Mouse (Mus musculus) liver, postnatal 0 days (tissue): Measurements from ENCODE around the gene Gm5475. TPM values are rescaled to one million over a fixed set of nuclear protein-coding genes. Genes with fewer than 3 reads are reported as not detected.

Experiments
- ATAC-seq: fragments of 200-750 bp; cut with Nextera tagmentation; 2 replicates; pipeline ENCODE4 v1.8.0; 2017; ENCODE audit warnings: mild to moderate bottlenecking, moderate library complexity
- DNase-seq: peaks from one replicate; pipeline ENCODE4 v3.0.0-alpha.2; 2016
- H3K27ac ChIP-seq: fragments of 300-500 bp; sonication (generic); 2 replicates; pipeline ENCODE4 v1.5.1; 2014; ENCODE audit warnings: antibody characterized with exemption, moderate library complexity, mild to moderate bottlenecking, low read depth
- H3K27me3 ChIP-seq: fragments of 300-500 bp; sonication (generic); 2 replicates; pipeline ENCODE4 v1.6.1; 2014; ENCODE audit warnings: low read length, control low read depth, mixed read lengths; ENCODE audit not compliant: insufficient read depth
- H3K36me3 ChIP-seq: fragments of 300-500 bp; sonication (generic); replicated peaks from 2 replicates; pipeline ENCODE4 v1.6.1; 2014; ENCODE audit warnings: mild to moderate bottlenecking, control low read depth, low read length, moderate library complexity, mixed read lengths; ENCODE audit not compliant: insufficient read depth
- H3K4me1 ChIP-seq: fragments of 300-500 bp; sonication (generic); 2 replicates; pipeline ENCODE4 v1.6.1; 2014; ENCODE audit warnings: antibody characterized with exemption, mild to moderate bottlenecking, control low read depth; ENCODE audit not compliant: insufficient read depth
- H3K4me2 ChIP-seq: fragments of 300-500 bp; sonication (generic); 2 replicates; pipeline ENCODE4 v1.6.1; 2014; ENCODE audit warnings: low read depth, mild to moderate bottlenecking, low read length, moderate library complexity, mixed read lengths
- H3K4me3 ChIP-seq: fragments of 300-500 bp; sonication (generic); 2 replicates; pipeline ENCODE4 v1.5.1; 2014; ENCODE audit warnings: low read depth, low read length
- H3K9ac ChIP-seq: fragments of 300-500 bp; sonication (generic); replicated peaks from 2 replicates; pipeline ENCODE4 v1.6.1; 2014; ENCODE audit warnings: mild to moderate bottlenecking, moderate library complexity
- H3K9me3 ChIP-seq: fragments of 300-500 bp; sonication (generic); 2 replicates; pipeline ENCODE4 v1.6.1; 2016; ENCODE audit warnings: mild to moderate bottlenecking, control low read depth, low read length, mixed read lengths
- CTCF ChIP-seq: sonication (generic); IDR thresholded peaks from 2 replicates; pipeline ENCODE4 v1.5.1; 2016; ENCODE audit warnings: antibody characterized with exemption, low read depth
- EP300 ChIP-seq: IDR thresholded peaks from 2 replicates; pipeline ENCODE4 v1.6.1; 2016; ENCODE audit warnings: antibody characterized with exemption, low read depth, mild to moderate bottlenecking
- WGBS: fragments of 180-500 bp; shearing (Covaris S2); extraction: QIAGEN DNeasy Blood & Tissue Kit; methylation state at CpG from one replicate; pipeline ENCODE4 v1.1.7; 2014; ENCODE audit not compliant: insufficient replicate concordance; 5-methylcytosine and 5-hydroxymethylcytosine counted together
- polyA plus RNA-seq: library from polyadenylated mRNA; unstranded; fragments of >200 nt; fragmentation: Nextera tagmentation; extraction: Ambion mirVana; gene quantifications from 2 replicates; pipeline ENCODE4 v1.2.1, GENCODE M21; 2015

The Gm5475 gene
- polyA plus RNA-seq, 1 experiment from 2014 or later, result 0.04 TPM

DNA sequence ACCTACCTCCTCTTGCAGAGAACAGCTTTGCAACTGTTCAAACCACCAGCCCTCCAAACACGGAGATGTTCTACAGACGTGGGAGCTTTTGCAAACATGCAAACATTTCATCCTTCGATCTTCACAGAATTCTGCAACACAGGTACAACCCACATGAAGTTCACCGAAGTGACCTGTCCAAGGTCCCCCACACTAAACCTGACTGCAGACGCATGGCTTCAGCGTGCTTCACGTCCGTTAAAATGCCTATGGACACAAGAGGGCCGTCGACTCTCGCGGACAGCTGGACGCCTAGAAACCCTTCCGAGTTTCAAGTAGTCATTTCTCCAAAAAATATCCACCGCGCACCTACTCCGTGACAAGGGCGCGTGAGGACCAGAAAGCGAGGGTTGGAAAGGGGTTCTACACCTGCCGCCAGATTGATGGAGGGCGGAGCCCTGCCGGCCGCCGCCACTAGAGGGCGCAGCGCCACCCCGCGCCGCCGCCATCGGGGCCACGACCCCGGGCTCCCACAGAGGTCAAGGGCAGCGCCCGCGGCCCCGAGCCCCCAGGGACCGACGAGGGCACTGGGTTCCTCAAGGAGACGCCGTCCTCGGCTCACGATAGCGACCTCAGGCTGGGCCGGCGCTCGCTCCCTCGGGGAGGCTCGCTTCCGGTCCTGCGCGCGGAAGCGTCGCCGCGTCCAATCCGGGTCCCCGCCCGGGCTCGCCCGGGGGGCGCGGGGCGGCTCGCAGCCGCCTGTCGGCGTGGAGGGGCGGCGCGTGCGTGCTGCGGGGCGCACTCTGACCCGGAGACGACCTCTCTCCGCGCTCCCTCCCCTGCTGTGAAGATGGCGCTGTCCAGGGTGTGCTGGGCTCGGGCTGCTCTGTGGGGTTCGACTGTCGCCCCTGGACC lies 46.6 kb downstream of the Gm5475 start, which contains the start of gene Letmd1:
Gene Letmd1, plus strand, starts transcription at position 729 of the 894 bp plus-strand sequence.
- peaks cover 17% of the 10 kb centered on the region for H3K4me1 ChIP-seq
- H3K4me2 ChIP-seq, result peak within 1 kb of the TSS; percentile 96
- TF ChIP-seq EP300 (no peak), CTCF (peak; percentile 85)
- DNase-seq, result peak; percentile 87
- peak within 1 kb of the TSS; percentile 72 for H3K9ac ChIP-seq
- H3K9me3 ChIP-seq, result no peaks in the 10 kb centered on the region
- ATAC-seq, result peak; percentile 90
- H3K36me3 ChIP-seq, result peaks cover 11% of the 10 kb centered on the region; the same call in 1 of the 2 replicates
- H3K4me3 ChIP-seq, result peak within 1 kb of the TSS; percentile 69
- H3K27me3 ChIP-seq, result no peaks in the 10 kb centered on the region
- WGBS, result 1% methylated on average over 67 of the region's 84 CpGs
- peak within 1 kb of the TSS; percentile 90 for H3K27ac ChIP-seq

DNA sequence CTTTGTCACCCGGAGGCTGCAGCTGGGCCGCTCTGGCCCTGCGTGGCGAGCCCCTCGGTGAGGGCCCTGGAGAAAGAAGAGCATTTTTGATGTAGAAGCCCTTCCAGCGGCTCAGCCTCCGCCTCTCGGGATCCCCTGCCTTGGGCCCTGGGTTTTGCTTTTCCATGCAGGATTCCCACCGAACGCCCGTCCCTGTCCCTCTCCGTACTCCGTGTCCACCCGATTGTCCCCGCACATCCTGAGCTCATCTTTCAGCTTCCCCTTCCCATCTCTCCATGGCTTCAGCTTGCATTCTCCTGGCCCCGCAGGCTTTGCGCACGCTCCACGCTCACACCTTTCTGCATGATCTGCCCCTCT lies 47.2 kb downstream of the Gm5475 start:
- peak overlapping the region; percentile 72 for H3K9ac ChIP-seq
- ATAC-seq (peak; percentile 1), DNase-seq (no peak)
- TF ChIP-seq CTCF, result no peak
- TF ChIP-seq EP300, result no peak
- peaks cover 17% of the 10 kb centered on the region for H3K4me1 ChIP-seq
- WGBS, result 1% methylated on average over 19 of the region's 19 CpGs
- peak overlapping the region; percentile 96 for H3K4me2 ChIP-seq
- no peaks in the 10 kb centered on the region for H3K9me3 ChIP-seq
- peak overlapping the region; percentile 69 for H3K4me3 ChIP-seq
- H3K27ac ChIP-seq, result peak overlapping the region; percentile 90
- peaks cover 12% of the 10 kb centered on the region; the same call in 1 of the 2 replicates for H3K36me3 ChIP-seq
- H3K27me3 ChIP-seq, result no peaks in the 10 kb centered on the region

DNA sequence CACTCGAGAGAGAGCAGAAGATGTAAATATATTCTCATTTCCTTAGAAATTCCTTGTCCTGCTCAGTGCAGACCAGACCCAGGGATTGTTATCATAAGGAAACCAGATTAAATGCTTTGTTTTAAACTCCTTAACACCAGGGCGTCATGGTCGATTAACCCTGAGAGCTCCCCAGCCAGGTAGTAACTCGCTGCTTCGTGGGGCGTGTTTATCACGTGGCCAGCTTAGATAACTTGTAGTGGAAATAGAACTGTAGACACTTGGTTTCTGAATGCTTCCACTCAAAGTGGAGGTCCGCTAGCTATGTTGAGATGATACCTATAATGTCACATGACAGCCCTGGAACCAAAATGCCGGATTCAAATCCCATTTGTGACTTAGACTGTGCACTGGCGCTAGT lies 48.1 kb downstream of the Gm5475 start:
- no peaks in the 10 kb centered on the region for H3K27me3 ChIP-seq
- no peak for TF ChIP-seq CTCF
- no peak for TF ChIP-seq EP300
- ATAC-seq, result no peak
- peak overlapping the region; percentile 96 for H3K4me2 ChIP-seq
- H3K27ac ChIP-seq, result no peak overlapping the region
- DNase-seq, result no peak
- H3K9ac ChIP-seq, result no peak overlapping the region; the same call in 1 of the 2 replicates
- H3K4me1 ChIP-seq, result peaks cover 17% of the 10 kb centered on the region
- H3K4me3 ChIP-seq, result peak overlapping the region; percentile 69; the same call in 1 of the 2 replicates
- H3K9me3 ChIP-seq, result no peaks in the 10 kb centered on the region
- H3K36me3 ChIP-seq, result peaks cover 17% of the 10 kb centered on the region
- WGBS, result 57% methylated on average over 10 of the region's 10 CpGs

DNA sequence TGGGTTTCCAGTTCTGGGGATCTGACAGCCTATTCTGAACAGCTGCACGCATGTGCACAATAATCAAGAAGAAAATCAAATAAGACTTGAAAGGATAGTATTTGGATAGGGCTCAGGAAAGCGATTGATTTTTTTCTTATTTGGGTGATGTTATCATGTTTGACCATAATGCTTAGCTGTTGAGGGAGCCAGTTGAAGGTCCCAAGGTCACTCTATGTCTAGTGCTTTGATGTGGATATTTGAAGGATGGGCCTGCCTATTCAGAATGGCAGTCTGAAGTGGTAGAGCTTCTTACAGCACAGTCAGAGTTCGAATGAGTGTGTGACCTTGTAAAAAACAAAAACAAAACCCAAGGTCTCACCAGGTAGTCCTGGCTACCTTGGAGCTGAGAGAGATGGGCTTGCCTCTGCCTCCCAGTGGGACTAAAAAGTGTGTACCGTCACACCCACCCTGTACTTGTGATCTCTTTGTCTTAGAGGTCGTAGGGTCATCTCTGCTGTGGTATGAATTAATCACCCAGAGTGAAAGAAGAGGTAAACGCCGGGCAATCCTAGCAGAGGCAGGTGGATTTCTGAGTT lies 52.1 kb downstream of the Gm5475 start:
- H3K4me2 ChIP-seq, result no peak overlapping the region
- H3K9me3 ChIP-seq, result no peaks in the 10 kb centered on the region
- H3K27ac ChIP-seq, result 0 out of 2 replicates have a peak overlapping the region, but pooled peaks have one; percentile 22
- peaks cover 54% of the 10 kb centered on the region for H3K36me3 ChIP-seq
- H3K27me3 ChIP-seq, result no peaks in the 10 kb centered on the region
- no peak for TF ChIP-seq CTCF
- no peak for TF ChIP-seq EP300
- DNase-seq (no peak), ATAC-seq (peak; percentile 68)
- H3K4me3 ChIP-seq, result no peak overlapping the region
- 68% methylated on average over 7 of the region's 7 CpGs for WGBS
- H3K4me1 ChIP-seq, result peaks cover 14% of the 10 kb centered on the region
- 0 out of 2 replicates have a peak overlapping the region, but pooled peaks have one; percentile 11 for H3K9ac ChIP-seq

Other genes with a start within 250 kb of the Gm5475 start
- 23.5 and 24.4 TPM in 2 replicates for gene Atf1, start 194.3 kb upstream of the Gm5475 start, polyA plus RNA-seq
- gene Tmprss12, start 141.3 kb upstream of the Gm5475 start, polyA plus RNA-seq, result not detected in 2 replicates
- 9.7 and 12.4 TPM in 2 replicates for gene Mettl7a1, start 118.0 kb upstream of the Gm5475 start, polyA plus RNA-seq
- not detected in 2 replicates for gene Mettl7a3, start 87.2 kb upstream of the Gm5475 start, polyA plus RNA-seq
- 0.12 and 0.15 TPM in 2 replicates for gene Methig1, start 69.0 kb upstream of the Gm5475 start, polyA plus RNA-seq
- gene Mettl7a2, start 68.9 kb upstream of the Gm5475 start, polyA plus RNA-seq, result not detected in 2 replicates
- not detected in 2 replicates for gene Higd1c, start 57.6 kb upstream of the Gm5475 start, polyA plus RNA-seq
- gene Slc11a2, start 2.9 kb downstream of the Gm5475 start, polyA plus RNA-seq, result 15.0 and 16.3 TPM in 2 replicates
- 14.4 and 16.3 TPM in 2 replicates for gene Letmd1, start 46.9 kb downstream of the Gm5475 start, polyA plus RNA-seq
- gene Csrnp2, start 73.3 kb downstream of the Gm5475 start, polyA plus RNA-seq, result 0.89 and 1.1 TPM in 2 replicates
- 4.0 TPM in 2 replicates for gene Tfcp2, start 129.9 kb downstream of the Gm5475 start, polyA plus RNA-seq
- 0.74 and 0.79 TPM in 2 replicates for gene Pou6f1, start 177.8 kb downstream of the Gm5475 start, polyA plus RNA-seq
- 145 and 146 TPM in 2 replicates for gene Dazap2, start 193.2 kb downstream of the Gm5475 start, polyA plus RNA-seq
- 21.7 and 24.8 TPM in 2 replicates for gene Smagp, start 214.8 kb downstream of the Gm5475 start, polyA plus RNA-seq
- 16.2 and 20.3 TPM in 2 replicates for gene Bin2, start 247.4 kb downstream of the Gm5475 start, polyA plus RNA-seq